Mouse (Mus musculus): Measurements from ENCODE around the gene Npm3. TPM values are rescaled to one million over a fixed set of nuclear protein-coding genes. Genes with fewer than 3 reads are reported as not detected.

The Npm3 gene
- polyA plus RNA-seq, 2 experiments: 10.6 to 59.0 TPM

DNA sequence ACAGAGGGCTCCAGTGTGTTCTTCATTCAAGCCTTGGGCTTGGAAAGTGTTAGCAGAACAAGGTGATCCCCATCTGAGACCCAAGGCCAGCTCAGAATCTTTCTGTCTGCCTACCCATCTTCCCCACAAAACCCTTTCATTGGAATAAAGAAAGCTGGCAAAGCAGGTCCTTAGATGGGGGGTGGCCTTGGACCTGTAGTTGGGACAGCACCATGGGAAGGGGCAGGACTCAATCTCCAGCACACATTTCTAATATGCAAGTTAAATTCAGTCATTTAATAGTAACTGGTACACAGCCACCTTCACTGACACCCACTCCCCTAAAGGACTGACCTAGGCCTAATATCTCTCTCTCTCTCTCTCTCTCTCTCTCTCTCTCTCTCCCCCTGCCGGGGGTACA, 13.2 kb downstream of the Npm3 start:
- H3K9ac ChIP-seq (replicated peaks): no peak overlapping the region
- DNase-seq (ENCODE audit: low read depth in 3 of 3, low spot score in 3 of 3) (no peak), ATAC-seq (ENCODE audit: insufficient read depth) (no peak)
- no peaks in the 10 kb centered on the region for H3K9me3 ChIP-seq (ENCODE audit: control insufficient read depth, low read length)
- WGBS (ENCODE audit: insufficient replicate concordance): 31% methylated on average over 1 of the region's 1 CpGs
- H3K4me3 ChIP-seq (ENCODE audit: insufficient read depth in 1 of 2, low read depth in 2 of 2, low read length in 2 of 2): no peak overlapping the region
- no peak for TF ChIP-seq CTCF (IDR thresholded peaks at IDR 0.05; ENCODE audit: low read depth)
- TF ChIP-seq EP300 (IDR thresholded peaks at IDR 0.05; ENCODE audit: low read depth): no peak
- peaks cover 69% of the 10 kb centered on the region for H3K27me3 ChIP-seq (ENCODE audit: control insufficient read depth, insufficient read depth, low read length)
- no peaks in the 10 kb centered on the region for H3K36me3 ChIP-seq (replicated peaks; ENCODE audit: control insufficient read depth, insufficient read depth, low read depth)
- H3K4me1 ChIP-seq (replicated peaks; ENCODE audit: control insufficient read depth in 2 of 2, insufficient read depth in 2 of 2, low read length in 1 of 2): peaks cover 0 to 2% of the 10 kb centered on the region in 2 experiments; a peak in 1 of 4 replicates
- H3K4me2 ChIP-seq (ENCODE audit: low read depth): no peak overlapping the region
- no peak overlapping the region for H3K27ac ChIP-seq

- H3K36me3 ChIP-seq (replicated peaks; ENCODE audit: control insufficient read depth, insufficient read depth, low read depth): no peaks in the 10 kb centered on the region
- 47% methylated on average over 7 of the region's 7 CpGs for WGBS (ENCODE audit: insufficient replicate concordance)
- H3K4me3 ChIP-seq (ENCODE audit: insufficient read depth in 1 of 2, low read depth in 2 of 2, low read length in 2 of 2): no peak overlapping the region
- ATAC-seq (ENCODE audit: insufficient read depth) (no peak), DNase-seq (ENCODE audit: low read depth in 3 of 3, low spot score in 3 of 3) (no peak)
- H3K4me1 ChIP-seq (replicated peaks; ENCODE audit: control insufficient read depth in 2 of 2, insufficient read depth in 2 of 2, low read length in 1 of 2): peaks cover 0 to 2% of the 10 kb centered on the region in 2 experiments; a peak in 1 of 4 replicates
- no peak for TF ChIP-seq CTCF (IDR thresholded peaks at IDR 0.05; ENCODE audit: low read depth)
- TF ChIP-seq EP300 (IDR thresholded peaks at IDR 0.05; ENCODE audit: low read depth): no peak
- H3K27ac ChIP-seq: no peak overlapping the region
- no peaks in the 10 kb centered on the region for H3K9me3 ChIP-seq (ENCODE audit: control insufficient read depth, low read length)
- no peak overlapping the region for H3K9ac ChIP-seq (replicated peaks)
- peaks cover 54% of the 10 kb centered on the region for H3K27me3 ChIP-seq (ENCODE audit: control insufficient read depth, insufficient read depth, low read length)
- no peak overlapping the region for H3K4me2 ChIP-seq (ENCODE audit: low read depth)
Measured at GRCm38 (mm10) chr19:45734762-45735161, 14.6 kb downstream of the Npm3 start.

DNA sequence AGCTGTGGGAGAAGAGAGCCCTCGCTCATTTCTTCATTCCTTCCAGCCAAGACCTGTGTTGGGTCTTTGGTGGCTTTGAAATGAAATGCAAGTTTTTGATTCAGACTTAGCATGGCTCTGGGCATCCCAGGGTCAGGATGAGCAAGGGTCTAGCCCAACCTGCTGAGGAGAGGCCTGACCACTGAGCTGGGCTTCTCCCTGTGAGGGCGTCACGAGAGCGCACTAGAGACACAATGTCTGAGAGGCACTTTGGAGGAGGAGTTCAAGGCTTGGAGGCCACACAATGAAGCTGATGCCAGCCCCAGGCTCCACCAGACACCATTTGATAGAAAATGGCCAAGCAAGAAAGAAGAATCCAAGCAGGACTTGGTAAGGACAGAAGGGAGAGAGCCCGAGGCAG, 15.2 kb downstream of the Npm3 start:
- no peak for ATAC-seq (ENCODE audit: insufficient read depth)

DNA sequence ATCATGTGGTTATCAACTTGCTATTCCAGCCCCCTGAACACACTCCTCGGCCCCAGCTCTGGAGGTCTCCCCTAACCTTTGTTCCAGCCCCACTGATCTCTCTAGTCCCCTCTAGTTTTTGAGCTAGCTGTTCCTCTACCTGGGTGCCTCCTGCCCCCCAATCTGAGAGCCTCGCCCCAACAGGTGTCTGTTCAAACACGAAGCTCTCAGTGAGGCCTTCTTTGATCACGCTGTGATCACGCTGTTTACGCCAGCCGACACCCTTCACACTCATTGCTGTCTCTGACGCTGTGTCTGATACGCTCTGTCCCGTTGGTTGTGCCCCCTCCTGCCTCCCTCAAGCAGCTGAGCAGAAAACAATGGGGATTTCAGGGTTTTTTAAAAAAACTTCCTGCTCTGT, 15.8 kb downstream of the Npm3 start:
- no peak overlapping the region for H3K27ac ChIP-seq
- H3K9ac ChIP-seq (replicated peaks): no peak overlapping the region
- 25% methylated on average over 10 of the region's 10 CpGs for WGBS (ENCODE audit: insufficient replicate concordance)
- H3K4me3 ChIP-seq (ENCODE audit: insufficient read depth in 1 of 2, low read depth in 2 of 2, low read length in 2 of 2): no peak overlapping the region
- H3K9me3 ChIP-seq (ENCODE audit: control insufficient read depth, low read length): no peaks in the 10 kb centered on the region
- no peaks in the 10 kb centered on the region for H3K36me3 ChIP-seq (replicated peaks; ENCODE audit: control insufficient read depth, insufficient read depth, low read depth)
- H3K27me3 ChIP-seq (ENCODE audit: control insufficient read depth, insufficient read depth, low read length): peaks cover 42% of the 10 kb centered on the region
- H3K4me1 ChIP-seq (replicated peaks; ENCODE audit: control insufficient read depth in 2 of 2, insufficient read depth in 2 of 2, low read length in 1 of 2): peaks cover 0 to 2% of the 10 kb centered on the region in 2 experiments; a peak in 1 of 4 replicates
- DNase-seq (ENCODE audit: low read depth in 3 of 3, low spot score in 3 of 3) (no peak), ATAC-seq (ENCODE audit: insufficient read depth) (no peak)
- TF ChIP-seq CTCF (IDR thresholded peaks at IDR 0.05; ENCODE audit: low read depth) (no peak), EP300 (IDR thresholded peaks at IDR 0.05; ENCODE audit: low read depth) (no peak)
- H3K4me2 ChIP-seq (ENCODE audit: low read depth): no peak overlapping the region

More for the DNA sequence above, 15.2 kb downstream of the Npm3 start:
- Histone ChIP-seq H3K4me2 (ENCODE audit: low read depth) (no peak overlapping the region), H3K36me3 (replicated peaks; ENCODE audit: control insufficient read depth, insufficient read depth, low read depth) (no peaks in the 10 kb centered on the region), H3K9ac (replicated peaks) (no peak overlapping the region), H3K9me3 (ENCODE audit: control insufficient read depth, low read length) (no peaks in the 10 kb centered on the region), H3K27me3 (ENCODE audit: control insufficient read depth, insufficient read depth, low read length) (peaks cover 48% of the 10 kb centered on the region), H3K4me3 (ENCODE audit: insufficient read depth in 1 of 2, low read depth in 2 of 2, low read length in 2 of 2) (no peak overlapping the region), H3K4me1 (replicated peaks; ENCODE audit: control insufficient read depth in 2 of 2, insufficient read depth in 2 of 2, low read length in 1 of 2) (peaks cover 0 to 2% of the 10 kb centered on the region in 2 experiments; a peak in 1 of 4 replicates), H3K27ac (no peak overlapping the region)
- no peak for DNase-seq (ENCODE audit: low read depth in 3 of 3, low spot score in 3 of 3)
- WGBS (ENCODE audit: insufficient replicate concordance): 61% methylated on average over 5 of the region's 5 CpGs
- TF ChIP-seq EP300 (IDR thresholded peaks at IDR 0.05; ENCODE audit: low read depth): no peak

GRCm38 (mm10) chr19:45731658-45732057, 17.7 kb downstream of the Npm3 start:
- H3K9ac ChIP-seq (replicated peaks): no peak overlapping the region
- TF ChIP-seq CTCF (IDR thresholded peaks at IDR 0.05; ENCODE audit: low read depth) (no peak), EP300 (IDR thresholded peaks at IDR 0.05; ENCODE audit: low read depth) (no peak)
- no peaks in the 10 kb centered on the region for H3K9me3 ChIP-seq (ENCODE audit: control insufficient read depth, low read length)
- no peak overlapping the region for H3K4me3 ChIP-seq (ENCODE audit: insufficient read depth in 1 of 2, low read depth in 2 of 2, low read length in 2 of 2)
- H3K4me1 ChIP-seq (replicated peaks; ENCODE audit: control insufficient read depth in 2 of 2, insufficient read depth in 2 of 2, low read length in 1 of 2): no peaks in the 10 kb centered on the region
- ATAC-seq (ENCODE audit: insufficient read depth) (no peak), DNase-seq (ENCODE audit: low read depth in 3 of 3, low spot score in 3 of 3) (no peak)
- WGBS (ENCODE audit: insufficient replicate concordance): 71% methylated on average over 7 of the region's 7 CpGs
- H3K4me2 ChIP-seq (ENCODE audit: low read depth): no peak overlapping the region
- H3K27me3 ChIP-seq (ENCODE audit: control insufficient read depth, insufficient read depth, low read length): peaks cover 24% of the 10 kb centered on the region
- no peaks in the 10 kb centered on the region for H3K36me3 ChIP-seq (replicated peaks; ENCODE audit: control insufficient read depth, insufficient read depth, low read depth)
- H3K27ac ChIP-seq: no peak overlapping the region

All from liver, embryonic 14.5 days (tissue).